Mouse (Mus musculus) forebrain, embryonic 16.5 days (tissue): Measurements from ENCODE around the gene Hspa1a. TPM values are rescaled to one million over a fixed set of nuclear protein-coding genes. Genes with fewer than 3 reads are reported as not detected.
"Not testable (repeated sequence)": the region's sequence is repeated elsewhere in the genome, so short reads cannot be mapped to it uniquely, and the experiment has no call there.

Experiments used
- ATAC-seq: fragments of 200-750 bp; cut with Nextera tagmentation; 2 replicates; pipeline ENCODE4 v1.8.0; 2017; ENCODE audit warnings: mild to moderate bottlenecking, moderate library complexity
- H3K27ac ChIP-seq: fragments of 300-500 bp; sonication (generic); 2 replicates; pipeline ENCODE4 v1.5.1; 2014; ENCODE audit warnings: low read length, control low read depth
- H3K27me3 ChIP-seq: fragments of 300-500 bp; sonication (generic); replicated peaks from 2 replicates; pipeline ENCODE4 v1.6.1; 2014; ENCODE audit warnings: low read length; ENCODE audit not compliant: control insufficient read depth, insufficient read depth
- H3K36me3 ChIP-seq: fragments of 300-500 bp; sonication (generic); 2 replicates; pipeline ENCODE4 v1.6.1; 2014; ENCODE audit not compliant: control insufficient read depth, insufficient read depth
- H3K4me1 ChIP-seq: fragments of 300-500 bp; sonication (generic); replicated peaks from 2 replicates; pipeline ENCODE4 v1.6.1; 2014; ENCODE audit warnings: low read length; ENCODE audit not compliant: control insufficient read depth, insufficient read depth
- H3K4me2 ChIP-seq: fragments of 300-500 bp; sonication (generic); 2 replicates; pipeline ENCODE4 v1.6.1; 2014; ENCODE audit warnings: mild to moderate bottlenecking, low read length, control low read depth
- H3K4me3 ChIP-seq: fragments of 300-500 bp; sonication (generic); replicated peaks from 2 replicates; pipeline ENCODE4 v1.5.1; 2014; ENCODE audit warnings: mild to moderate bottlenecking, low read length, control low read depth
- H3K9ac ChIP-seq: fragments of 300-500 bp; sonication (generic); replicated peaks from 2 replicates; pipeline ENCODE4 v1.6.1; 2014; ENCODE audit warnings: low read depth, low read length, control low read depth
- H3K9me3 ChIP-seq: fragments of 300-500 bp; sonication (generic); 2 replicates; pipeline ENCODE4 v1.6.1; 2016; ENCODE audit warnings: low read length; ENCODE audit not compliant: control insufficient read depth
- WGBS: fragments of 180-500 bp; shearing (Covaris S2); extraction: QIAGEN DNeasy Blood & Tissue Kit; methylation state at CpG from one replicate; pipeline ENCODE4 v1.1.7; 2014; 5-methylcytosine and 5-hydroxymethylcytosine counted together
- polyA plus RNA-seq: library from polyadenylated mRNA; unstranded; fragments of >200 nt; fragmentation: Nextera tagmentation; extraction: Ambion mirVana; gene quantifications from 2 replicates; pipeline ENCODE4 v1.2.1, GENCODE M21; 2015

Gene Hspa1a
- polyA plus RNA-seq, 1 experiment from 2014 or later, result 5.2 TPM

DNA sequence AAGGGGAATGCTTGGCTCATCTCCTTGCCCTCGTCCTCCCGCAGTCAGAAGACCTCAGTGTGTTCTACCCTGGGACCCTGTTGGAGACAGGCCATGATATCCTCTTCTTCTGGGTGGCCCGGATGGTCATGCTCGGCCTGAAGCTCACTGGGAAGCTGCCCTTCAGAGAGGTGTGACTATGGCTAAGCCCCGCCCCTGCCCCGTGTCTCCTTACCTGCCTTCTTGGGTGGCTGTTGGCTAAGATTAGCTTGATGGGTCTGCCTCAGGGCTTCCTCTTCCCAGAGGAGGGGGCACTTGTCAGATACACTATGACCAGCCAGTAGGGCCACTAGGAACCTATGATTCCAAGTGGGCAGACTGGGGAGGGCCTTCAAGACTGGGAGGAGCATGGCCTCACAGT is 41.3 kb upstream of the Hspa1a start:
- Histone ChIP-seq H3K4me1 (peaks cover 6% of the 10 kb centered on the region; the same call in 1 of the 2 replicates), H3K27ac (no peak overlapping the region), H3K4me3 (no peak overlapping the region), H3K36me3 (peaks cover 40% of the 10 kb centered on the region), H3K4me2 (no peak overlapping the region), H3K9me3 (no peaks in the 10 kb centered on the region), H3K27me3 (no peaks in the 10 kb centered on the region), H3K9ac (no peak overlapping the region)
- ATAC-seq, result no peak
- WGBS, result 88% methylated on average over 6 of the region's 6 CpGs

DNA sequence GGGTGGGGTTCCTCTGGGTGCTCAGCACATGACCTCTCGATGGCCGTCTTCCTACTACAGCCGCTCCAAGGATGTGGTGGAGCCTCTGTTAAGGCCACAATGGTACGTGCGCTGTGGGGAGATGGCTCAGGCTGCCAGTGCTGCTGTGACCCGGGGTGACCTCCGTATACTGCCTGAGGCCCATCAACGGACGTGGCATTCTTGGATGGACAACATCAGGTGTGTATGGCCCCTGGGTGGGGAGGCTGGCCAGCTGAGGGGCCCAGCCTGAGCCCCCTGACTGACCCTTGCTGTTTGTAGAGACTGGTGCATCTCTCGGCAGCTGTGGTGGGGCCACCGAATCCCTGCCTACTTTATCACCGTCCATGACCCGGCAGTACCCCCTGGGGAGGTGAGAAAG is 40.5 kb upstream of the Hspa1a start:
- ATAC-seq, result no peak
- peaks cover 6% of the 10 kb centered on the region; the same call in 1 of the 2 replicates for H3K4me1 ChIP-seq
- no peaks in the 10 kb centered on the region for H3K9me3 ChIP-seq
- H3K27me3 ChIP-seq, result no peaks in the 10 kb centered on the region
- no peak overlapping the region for H3K4me3 ChIP-seq
- H3K27ac ChIP-seq, result no peak overlapping the region
- H3K9ac ChIP-seq, result no peak overlapping the region
- 92% methylated on average over 13 of the region's 13 CpGs for WGBS
- no peak overlapping the region for H3K4me2 ChIP-seq
- peaks cover 42% of the 10 kb centered on the region for H3K36me3 ChIP-seq

DNA sequence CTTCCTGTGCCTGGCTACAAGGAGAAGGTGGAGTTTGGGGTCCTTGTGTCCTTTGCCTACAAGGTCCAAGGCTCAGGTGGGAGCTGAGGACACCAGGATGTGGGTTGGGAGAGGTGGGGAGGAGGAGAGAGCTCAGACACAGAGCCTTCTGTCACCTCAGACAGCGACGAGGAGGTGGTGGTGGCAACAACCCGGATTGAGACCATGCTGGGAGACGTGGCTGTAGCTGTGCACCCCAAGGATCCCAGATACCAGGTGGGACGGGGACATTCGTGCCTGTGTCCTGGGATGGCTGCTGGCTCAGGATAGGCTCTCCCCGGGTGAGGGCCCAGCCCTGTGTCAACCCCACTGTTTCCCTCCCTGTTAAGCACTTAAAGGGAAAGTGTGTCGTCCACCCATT is 39.5 kb upstream of the Hspa1a start:
- Histone ChIP-seq H3K9ac (no peak overlapping the region), H3K4me3 (no peak overlapping the region), H3K4me1 (peaks cover 6% of the 10 kb centered on the region; the same call in 1 of the 2 replicates), H3K4me2 (no peak overlapping the region), H3K36me3 (peaks cover 42% of the 10 kb centered on the region), H3K27ac (no peak overlapping the region), H3K9me3 (no peaks in the 10 kb centered on the region), H3K27me3 (no peaks in the 10 kb centered on the region)
- WGBS, result 93% methylated on average over 8 of the region's 8 CpGs
- ATAC-seq, result no peak

DNA sequence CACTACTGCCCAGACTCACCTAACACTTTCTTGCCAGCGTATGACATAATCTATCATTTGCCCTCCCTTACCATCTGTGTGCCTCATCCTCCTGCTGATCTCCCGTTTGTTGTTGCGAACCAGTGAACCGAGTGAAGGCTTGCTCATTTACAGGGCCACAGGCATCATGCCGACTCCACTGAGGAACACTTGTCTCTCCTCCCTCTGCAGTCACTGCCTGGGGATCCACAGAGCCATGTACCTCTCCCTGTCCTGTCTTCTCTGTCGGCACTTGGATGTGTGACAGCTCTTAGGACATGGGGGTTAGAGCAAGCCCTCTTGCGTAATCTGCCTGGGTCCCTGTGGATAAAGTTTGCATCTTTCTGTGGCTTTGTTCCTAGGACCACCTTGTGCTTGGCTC is 37.6 kb upstream of the Hspa1a start:
- peaks cover 45% of the 10 kb centered on the region for H3K36me3 ChIP-seq
- no peaks in the 10 kb centered on the region for H3K9me3 ChIP-seq
- no peak overlapping the region for H3K27ac ChIP-seq
- H3K4me3 ChIP-seq, result no peak overlapping the region
- H3K9ac ChIP-seq, result no peak overlapping the region
- no peaks in the 10 kb centered on the region for H3K27me3 ChIP-seq
- no peaks in the 10 kb centered on the region for H3K4me1 ChIP-seq
- no peak for ATAC-seq
- 87% methylated on average over 7 of the region's 7 CpGs for WGBS
- H3K4me2 ChIP-seq, result no peak overlapping the region

DNA sequence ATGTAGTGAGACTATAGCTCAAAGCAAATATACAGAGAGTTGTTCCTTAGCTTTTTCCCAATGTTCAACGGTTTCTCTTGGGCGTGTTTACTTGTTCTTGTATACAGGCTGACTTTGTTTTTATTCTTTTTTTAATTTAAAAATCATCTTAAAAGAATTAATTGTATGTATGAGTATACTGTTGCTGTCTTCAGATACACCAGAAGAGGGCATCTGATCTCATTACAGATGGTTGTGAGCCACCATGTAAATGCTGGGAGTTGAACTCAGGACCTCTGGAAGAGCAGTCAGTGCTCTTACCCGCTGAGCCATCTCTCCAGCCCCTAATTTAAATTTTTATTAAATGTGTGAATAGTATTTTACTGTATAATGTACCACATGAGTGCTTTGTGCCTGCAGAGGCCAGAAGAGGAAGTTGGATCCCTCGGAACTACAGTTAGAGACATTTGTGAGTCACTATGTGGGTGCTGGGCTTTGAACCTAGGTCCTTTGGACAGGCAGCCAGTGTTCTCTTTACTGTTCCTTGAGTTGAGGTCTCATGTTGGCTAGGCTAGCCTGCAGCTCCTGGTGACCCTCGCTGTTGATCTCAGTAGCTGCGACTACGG is 35.5 kb upstream of the Hspa1a start:
- Histone ChIP-seq H3K4me2 (no peak overlapping the region), H3K9me3 (no peaks in the 10 kb centered on the region), H3K27ac (no peak overlapping the region), H3K4me1 (peaks cover 10% of the 10 kb centered on the region), H3K4me3 (no peak overlapping the region), H3K27me3 (no peaks in the 10 kb centered on the region), H3K36me3 (peaks cover 35% of the 10 kb centered on the region), H3K9ac (no peak overlapping the region)
- ATAC-seq, result no peak
- 96% methylated on average over 7 of the region's 7 CpGs for WGBS

DNA sequence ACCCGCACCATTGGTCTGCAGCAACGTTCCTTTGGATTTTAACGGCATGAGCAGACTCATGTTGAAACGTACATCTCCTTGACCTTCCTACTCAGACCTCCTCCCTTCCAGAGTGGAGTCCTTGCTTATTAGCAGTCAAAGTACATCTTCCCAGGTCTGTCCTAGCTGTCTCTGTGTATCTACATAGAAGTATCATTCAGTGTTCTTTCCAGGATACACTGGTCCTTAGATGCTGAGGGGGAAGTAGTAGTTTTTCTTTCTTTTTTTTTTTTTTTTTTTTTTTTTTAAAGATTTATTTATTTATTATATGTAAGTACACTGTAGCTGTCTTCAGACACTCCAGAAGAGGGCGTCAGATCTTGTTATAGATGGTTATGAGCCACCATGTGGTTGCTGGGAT is 33.9 kb upstream of the Hspa1a start:
- H3K9me3 ChIP-seq, H3K27me3 ChIP-seq, H3K4me3 ChIP-seq, H3K27ac ChIP-seq, ATAC-seq, H3K9ac ChIP-seq, H3K4me2 ChIP-seq: not testable (repeated sequence)
- Histone ChIP-seq H3K36me3 (peaks cover 25% of the 10 kb centered on the region), H3K4me1 (peaks cover 18% of the 10 kb centered on the region)
- WGBS, result 96% methylated on average over 4 of the region's 5 CpGs

DNA sequence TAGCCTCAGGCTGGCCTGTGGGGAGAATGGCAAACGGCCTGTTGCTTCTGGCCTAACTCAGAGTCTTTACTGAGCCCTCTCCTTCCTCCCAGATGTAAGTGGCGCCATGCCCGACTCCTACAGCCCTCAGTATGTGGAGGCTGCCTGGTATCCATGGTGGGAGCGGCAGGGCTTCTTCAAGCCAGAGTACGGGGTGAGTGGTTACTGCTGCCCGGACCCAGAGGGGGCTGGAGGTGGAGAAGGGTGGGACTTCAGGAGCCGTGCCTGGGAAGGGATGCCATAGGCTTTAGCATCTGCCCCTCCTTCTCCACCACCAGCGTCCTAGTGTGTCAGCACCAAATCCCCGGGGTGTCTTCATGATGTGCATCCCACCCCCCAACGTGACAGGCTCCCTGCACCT is 33.2 kb upstream of the Hspa1a start:
- no peak overlapping the region for H3K27ac ChIP-seq
- H3K9ac ChIP-seq, result no peak overlapping the region
- 94% methylated on average over 10 of the region's 10 CpGs for WGBS
- no peak overlapping the region for H3K4me2 ChIP-seq
- no peak for ATAC-seq
- peaks cover 21% of the 10 kb centered on the region for H3K36me3 ChIP-seq
- H3K27me3 ChIP-seq, result no peaks in the 10 kb centered on the region
- H3K9me3 ChIP-seq, result no peaks in the 10 kb centered on the region
- no peak overlapping the region for H3K4me3 ChIP-seq
- peaks cover 18% of the 10 kb centered on the region for H3K4me1 ChIP-seq

DNA sequence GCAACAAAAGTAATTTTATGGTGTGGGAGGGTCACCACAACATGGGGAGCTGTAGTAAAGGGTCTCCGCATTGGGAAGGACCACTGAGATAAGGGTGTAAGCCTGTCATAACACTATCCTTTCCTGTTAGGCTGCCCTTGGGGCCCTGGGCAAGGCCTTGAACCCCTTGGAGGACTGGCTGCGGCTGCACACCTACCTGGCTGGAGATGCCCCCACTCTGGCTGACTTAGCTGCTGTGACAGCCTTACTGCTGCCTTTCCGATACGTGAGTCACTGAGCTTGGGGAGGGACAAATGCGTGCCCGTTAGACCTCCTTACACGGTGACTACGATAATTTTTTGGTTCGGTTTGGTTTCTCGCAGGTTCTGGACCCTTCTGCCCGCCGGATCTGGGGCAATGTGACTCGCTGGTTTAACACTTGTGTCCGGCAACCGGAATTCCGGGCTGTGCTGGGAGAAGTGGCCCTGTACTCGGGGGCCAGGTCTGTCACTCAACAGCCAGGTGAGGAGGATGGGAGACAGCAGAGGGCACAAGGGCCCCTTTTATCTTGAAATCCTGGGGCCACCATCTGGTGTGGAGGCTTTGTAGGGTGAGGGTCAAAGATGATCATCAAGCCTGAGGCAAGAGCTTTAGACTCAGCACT is 32.2 kb upstream of the Hspa1a start:
- H3K9ac ChIP-seq, result no peak overlapping the region
- 95% methylated on average over 17 of the region's 17 CpGs for WGBS
- H3K4me3 ChIP-seq, result no peak overlapping the region
- H3K27me3 ChIP-seq, result no peaks in the 10 kb centered on the region
- H3K36me3 ChIP-seq, result peaks cover 18% of the 10 kb centered on the region
- no peak for ATAC-seq
- no peak overlapping the region for H3K27ac ChIP-seq
- H3K4me2 ChIP-seq, result no peak overlapping the region
- peaks cover 24% of the 10 kb centered on the region for H3K4me1 ChIP-seq
- H3K9me3 ChIP-seq, result no peaks in the 10 kb centered on the region

DNA sequence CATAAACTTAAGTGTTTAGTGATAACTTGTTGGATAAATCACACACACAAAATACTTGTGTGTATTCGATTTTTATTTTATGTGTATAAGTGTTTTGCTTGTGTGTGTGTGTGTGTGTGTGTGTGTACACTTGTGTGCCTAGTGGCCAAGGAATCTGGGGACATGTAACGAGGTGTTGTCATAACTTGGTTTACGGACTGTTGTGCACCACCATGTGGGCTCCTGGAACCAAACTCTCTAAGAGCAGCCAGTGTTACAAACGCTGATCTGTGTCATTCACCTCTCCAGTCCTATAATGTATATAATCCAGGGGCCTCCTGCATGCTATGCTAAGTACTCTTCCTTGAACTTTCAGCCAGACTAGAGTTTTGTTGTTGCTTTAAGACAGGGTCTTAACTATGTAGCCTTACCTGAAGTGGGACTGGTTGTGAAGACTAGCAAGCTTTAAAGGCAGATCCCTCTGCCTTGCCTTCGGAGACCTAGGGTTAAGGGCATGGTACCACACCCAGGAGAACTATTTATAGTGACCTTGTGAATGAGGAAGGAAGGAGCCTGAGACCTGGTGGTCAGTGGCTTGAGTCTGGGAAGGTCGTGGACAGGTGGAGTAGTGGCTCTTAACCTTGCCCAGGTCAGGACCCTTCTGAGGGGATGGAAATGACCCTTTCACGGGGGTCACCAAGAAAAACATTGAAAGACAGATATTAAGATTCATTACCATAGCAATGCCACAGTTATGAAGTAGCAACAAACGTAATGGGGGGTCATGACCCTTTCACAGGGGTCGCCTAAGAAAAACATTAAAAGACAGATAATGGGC is 31.3 kb upstream of the Hspa1a start:
- Histone ChIP-seq H3K27me3 (no peaks in the 10 kb centered on the region), H3K9me3 (no peaks in the 10 kb centered on the region), H3K4me2 (no peak overlapping the region; the same call in 1 of the 2 replicates), H3K4me1 (peaks cover 27% of the 10 kb centered on the region), H3K9ac (peak overlapping the region; percentile 90; the same call in 1 of the 2 replicates), H3K36me3 (peaks cover 15% of the 10 kb centered on the region), H3K27ac (no peak overlapping the region), H3K4me3 (no peak overlapping the region)
- ATAC-seq, result no peak
- 68% methylated on average over 9 of the region's 9 CpGs for WGBS
